18 mouse cellular contexts compared by ENCODE assay signal in the genomic region with DNA sequence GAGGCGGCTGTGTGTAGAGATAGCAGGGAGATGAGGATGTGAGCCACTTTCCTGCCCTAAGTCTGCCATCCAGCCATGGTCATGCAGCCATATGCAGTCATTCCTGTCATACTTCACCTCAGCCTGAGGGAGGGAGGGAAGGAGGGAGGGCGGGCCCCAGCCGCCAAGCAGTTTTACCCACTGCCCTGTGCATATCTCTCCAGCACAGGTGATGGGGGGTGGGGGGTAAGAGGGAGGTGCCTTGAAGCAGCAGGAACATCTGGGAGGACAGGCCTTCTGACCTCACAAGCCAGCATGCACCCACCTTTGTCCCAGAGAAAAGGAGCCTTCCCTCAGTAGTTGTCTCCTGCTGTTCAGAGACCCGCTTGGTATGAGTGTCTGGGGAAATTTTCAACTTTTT. TPM values are rescaled to one million over a fixed set of nuclear protein-coding genes. Genes with fewer than 3 reads are reported as not detected.
A peak's percentile ranks its signal among the peaks of the same experiment; 100 is the strongest.
DNase-seq lines count a peak whose midpoint lies in the region; ATAC-seq and TF ChIP-seq lines count a peak whose summit lies in the region.
"Had no signal": no experiment of that assay in that cellular context is flagged by ENCODE, and none has a peak within 500 bp of the region (broad histone marks: within the 10 kb centered on the region; RNA-seq: fewer than 3 reads in every experiment).

No protein-coding gene starts in this region.

- peak; percentile 95 for DNase-seq in heart, embryonic 10.5 days (ENCODE audit: low spot score)
- no peak for DNase-seq in heart, adult 8-10 months (ENCODE audit: low spot score)
- no peak for DNase-seq in ES-E14 (ENCODE audit: low read depth, low spot score)
- no peak for DNase-seq in embryonic facial prominence, embryonic 10.5 days (ENCODE audit: low spot score)
- no peak for DNase-seq in frontal cortex, postnatal 36 days (ENCODE audit: low spot score in 2 of 2)
- DNase-seq in frontal cortex, adult 2 months (ENCODE audit: extremely low spot score in 1 of 2, low spot score in 1 of 2): no peak
- DNase-seq: adrenal gland, postnatal 14 days; cerebellum, adult 2 months; gastrocnemius, adult 2 months; heart, postnatal 10 days; kidney, adult 11 months; thymus, adult 18-20 months had no signal

- H3K4me3 ChIP-seq in heart, embryonic 10.5 days: no peak overlapping the region
- H3K4me3 ChIP-seq in ES-E14 (ENCODE audit: insufficient read depth in 1 of 2, low read depth in 1 of 2, low read length in 2 of 2, poor library complexity in 1 of 2, severe bottlenecking in 1 of 2): no peak overlapping the region
- no peak overlapping the region for H3K4me3 ChIP-seq in embryonic facial prominence, embryonic 10.5 days
- H3K4me3 ChIP-seq: embryonic facial prominence, embryonic 15.5 days; gastrocnemius, adult 2 months; limb, embryonic 12.5 days had no signal

- no peaks in the 10 kb centered on the region for H3K9me3 ChIP-seq in heart, embryonic 10.5 days
- no peaks in the 10 kb centered on the region for H3K9me3 ChIP-seq in ES-E14 (ENCODE audit: control insufficient read depth, insufficient read depth, low read depth, low read length)
- H3K9me3 ChIP-seq in embryonic facial prominence, embryonic 10.5 days: no peaks in the 10 kb centered on the region
- H3K9me3 ChIP-seq: embryonic facial prominence, embryonic 15.5 days; limb, embryonic 12.5 days had no signal

- no peaks in the 10 kb centered on the region for H3K27me3 ChIP-seq in heart, embryonic 10.5 days (ENCODE audit: insufficient read depth, poor library complexity, severe bottlenecking)
- no peaks in the 10 kb centered on the region for H3K27me3 ChIP-seq in embryonic facial prominence, embryonic 10.5 days (replicated peaks; ENCODE audit: low read depth, poor library complexity, severe bottlenecking)
- H3K27me3 ChIP-seq: embryonic facial prominence, embryonic 15.5 days; limb, embryonic 12.5 days; Patski had no signal

- peaks cover 27% of the 10 kb centered on the region for H3K4me1 ChIP-seq in heart, embryonic 10.5 days
- H3K4me1 ChIP-seq in ES-E14 (ENCODE audit: control insufficient read depth in 2 of 2, insufficient read depth in 2 of 2, low read length in 2 of 2, poor library complexity in 1 of 2): peaks cover 0 to 7% of the 10 kb centered on the region in 2 experiments; a peak in 1 of 4 replicates
- H3K4me1 ChIP-seq in embryonic facial prominence, embryonic 10.5 days: peaks cover 13% of the 10 kb centered on the region

- peak overlapping the region; percentile 72 for H3K27ac ChIP-seq in heart, embryonic 10.5 days
- no peak overlapping the region for H3K27ac ChIP-seq in ES-E14 (ENCODE audit: insufficient read depth, low read depth, low read length, poor library complexity, severe bottlenecking)
- peak overlapping the region; percentile 35; the same call in 1 of the 2 replicates for H3K27ac ChIP-seq in embryonic facial prominence, embryonic 10.5 days (replicated peaks)
- H3K27ac ChIP-seq: embryonic facial prominence, embryonic 15.5 days; gastrocnemius, adult 2 months; limb, embryonic 12.5 days; macrophage had no signal

- ATAC-seq in megakaryocyte progenitor cell, adult 5-6 weeks (replicated peaks; ENCODE audit: poor library complexity): peak; percentile 68
- no peak for ATAC-seq in inflammation-experienced regulatory T-cells, adult 6 months
- ATAC-seq: Patski had no signal

- no peaks in the 10 kb centered on the region for H3K36me3 ChIP-seq in heart, embryonic 10.5 days
- no peaks in the 10 kb centered on the region for H3K36me3 ChIP-seq in ES-E14 (ENCODE audit: control insufficient read depth, insufficient read depth, low read length, poor library complexity, severe bottlenecking)
- no peaks in the 10 kb centered on the region for H3K36me3 ChIP-seq in embryonic facial prominence, embryonic 10.5 days (replicated peaks)
- H3K36me3 ChIP-seq: limb, embryonic 12.5 days had no signal

- in situ Hi-C loops in ES-E14 (cut with MboI; ENCODE audit: low sequenced_read_pairs in 2 of 2, unreplicated experiment in 2 of 2): no loop called here

- H3K9ac ChIP-seq in ES-E14 (ENCODE audit: insufficient read depth, low read depth, low read length, poor library complexity, severe bottlenecking): 0 out of 2 replicates have a peak overlapping the region, but pooled peaks have one; percentile 1
- H3K9ac ChIP-seq: embryonic facial prominence, embryonic 15.5 days; limb, embryonic 12.5 days had no signal

- 50% methylated on average over 4 of the region's 4 CpGs for WGBS in heart, embryonic 10.5 days
- WGBS in embryonic facial prominence, embryonic 10.5 days: 63% methylated on average over 4 of the region's 4 CpGs

TF ChIP-seq in ES-E14, 5 proteins besides CTCF, POLR2A, EP300 and RAD21:
- no peak for TF ChIP-seq CHD2 (IDR thresholded peaks at IDR 0.05; ENCODE audit: low read depth, low read length)
- TF ChIP-seq ZC3H11A (IDR thresholded peaks at IDR 0.05; ENCODE audit: borderline replicate concordance, low read depth, low read length): no peak
- TF ChIP-seq HCFC1 (IDR thresholded peaks at IDR 0.05; ENCODE audit: borderline replicate concordance, insufficient read depth, low read length): no peak
- no peak for TF ChIP-seq ZNF384 (IDR thresholded peaks at IDR 0.05; ENCODE audit: low read depth, low read length)
- no peak for TF ChIP-seq MAFK (IDR thresholded peaks at IDR 0.05; ENCODE audit: insufficient read depth, low read depth, low read length)

RNA-seq across cellular contexts. Expression of a gene that starts 4.5 kb away (rescaled TPM):
- 24.4 and 26.3 TPM in 2 replicates for polyA plus RNA-seq in heart, embryonic 10.5 days (2016; fragmentation: Nextera tagmentation; extraction: Ambion mirVana)
- 10 to 100 TPM; 87.5 to 93.5 (median 89.2) TPM for total RNA-seq in heart, adult 8-10 months (2022)
- 59.9 and 62.9 TPM in 2 replicates for total RNA-seq in ES-E14 (2012; rRNA removed)
- 30.3 and 30.9 TPM in 2 replicates for polyA plus RNA-seq in embryonic facial prominence, embryonic 10.5 days (2016; fragmentation: Nextera tagmentation; extraction: Ambion mirVana)
- total RNA-seq in megakaryocyte progenitor cell, adult 5-6 weeks (2015): 124 and 137 TPM in 2 replicates
- 105 and 114 TPM in 2 replicates for total RNA-seq in megakaryocyte progenitor cell, adult 5-6 weeks (2017)
- 10 to 100 TPM; 40.5 to 46.9 (median 43.1) TPM for polyA plus RNA-seq in inflammation-experienced regulatory T-cells, adult 6 months (2017; shearing (Covaris generic))
- 53.0 and 56.8 TPM in 2 replicates for polyA plus RNA-seq in frontal cortex, adult 2 months (2012; rRNA removed)
